In genomic region chr13:5276564-5276963, GRCm38 (mm10) we compare ENCODE assay signal across 32 mouse cellular contexts.
DNase-seq lines count a peak whose midpoint lies in the region; ATAC-seq lines count a peak whose summit lies in the region.
"Had no signal": no experiment of that assay in that cellular context is flagged by ENCODE, and none has a peak within 500 bp of the region (broad histone marks: within the 10 kb centered on the region; RNA-seq: fewer than 3 reads in every experiment).

No protein-coding gene starts in this region.

- H3K9ac ChIP-seq in embryonic facial prominence, embryonic 14.5 days (ENCODE audit: low read depth, low read length) = no peak overlapping the region
- H3K9ac ChIP-seq in kidney, embryonic 14.5 days (ENCODE audit: low read depth, low read length) = no peak overlapping the region
- H3K9ac ChIP-seq: embryonic facial prominence, embryonic 13.5 days; forebrain, embryonic 12.5 days; forebrain, postnatal 0 days; hindbrain, embryonic 14.5 days; kidney, embryonic 15.5 days; limb, embryonic 12.5 days; lung, embryonic 15.5 days; midbrain, embryonic 13.5 days; neural tube, embryonic 13.5 days; stomach, embryonic 15.5 days had no signal

- no peaks in the 10 kb centered on the region for H3K4me1 ChIP-seq in embryonic facial prominence, embryonic 14.5 days (ENCODE audit: control insufficient read depth, insufficient read depth, low read length)
- no peaks in the 10 kb centered on the region for H3K4me1 ChIP-seq in embryonic facial prominence, embryonic 10.5 days
- H3K4me1 ChIP-seq in heart, embryonic 10.5 days = no peaks in the 10 kb centered on the region
- no peaks in the 10 kb centered on the region for H3K4me1 ChIP-seq in kidney, embryonic 14.5 days (ENCODE audit: control insufficient read depth, insufficient read depth, low read length)
- H3K4me1 ChIP-seq: embryonic facial prominence, embryonic 13.5 days; forebrain, embryonic 12.5 days; kidney, embryonic 15.5 days; limb, embryonic 12.5 days; lung, embryonic 15.5 days; megakaryocyte, embryonic 14.5 days; midbrain, embryonic 13.5 days; neural tube, embryonic 13.5 days; stomach, embryonic 15.5 days had no signal

- WGBS in embryonic facial prominence, embryonic 14.5 days = 58% methylated on average over 1 of the region's 1 CpGs
- WGBS in embryonic facial prominence, embryonic 10.5 days = 70% methylated on average over 1 of the region's 1 CpGs
- 81% methylated on average over 1 of the region's 1 CpGs for WGBS in heart, embryonic 10.5 days
- 74% methylated on average over 1 of the region's 1 CpGs for WGBS in kidney, embryonic 14.5 days

- H3K27ac ChIP-seq in embryonic facial prominence, embryonic 14.5 days (replicated peaks; ENCODE audit: low read depth, low read length) = peak overlapping the region; percentile 44; the same call in 1 of the 2 replicates
- no peak overlapping the region for H3K27ac ChIP-seq in embryonic facial prominence, embryonic 10.5 days (replicated peaks)
- no peak overlapping the region for H3K27ac ChIP-seq in heart, embryonic 10.5 days
- no peak overlapping the region for H3K27ac ChIP-seq in kidney, embryonic 14.5 days (ENCODE audit: low read depth, low read length)
- H3K27ac ChIP-seq: embryonic facial prominence, embryonic 13.5 days; forebrain, embryonic 12.5 days; hindbrain, embryonic 14.5 days; kidney, embryonic 15.5 days; limb, embryonic 12.5 days; lung, embryonic 15.5 days; midbrain, embryonic 13.5 days; neural tube, embryonic 13.5 days; stomach, embryonic 15.5 days had no signal

- peak; percentile 81 for DNase-seq in embryonic facial prominence, embryonic 14.5 days (ENCODE audit: low spot score)
- no peak for DNase-seq in embryonic facial prominence, embryonic 10.5 days (ENCODE audit: low spot score)
- DNase-seq in heart, adult 9 months (ENCODE audit: low spot score in 2 of 2) = peak; percentile 19 to 27
- no peak for DNase-seq in heart, embryonic 10.5 days (ENCODE audit: low spot score)
- DNase-seq in kidney, postnatal 14 days = peak; percentile 2
- peak; percentile 53 for DNase-seq in fibroblast of lung, adult 2 months (ENCODE audit: low read depth)
- DNase-seq in ovary, postnatal 36 days (ENCODE audit: low spot score) = no peak
- DNase-seq: adrenal gland, postnatal 14 days; cerebellum, adult 11-12 months; cerebellum, adult 9-11 months; embryo, embryonic 11 days; forebrain, postnatal 0 days; gastrocnemius, postnatal 10 days; kidney, postnatal 4 days; lung, postnatal 4 days; right cerebral cortex, postnatal 14 days had no signal

- H3K36me3 ChIP-seq in embryonic facial prominence, embryonic 14.5 days (ENCODE audit: control insufficient read depth, insufficient read depth, low read length) = no peaks in the 10 kb centered on the region
- H3K36me3 ChIP-seq in embryonic facial prominence, embryonic 10.5 days (replicated peaks) = no peaks in the 10 kb centered on the region
- no peaks in the 10 kb centered on the region for H3K36me3 ChIP-seq in heart, embryonic 10.5 days
- no peaks in the 10 kb centered on the region for H3K36me3 ChIP-seq in kidney, embryonic 14.5 days (ENCODE audit: control insufficient read depth, insufficient read depth, low read length)
- H3K36me3 ChIP-seq: embryonic facial prominence, embryonic 13.5 days; forebrain, embryonic 12.5 days; G1E; kidney, embryonic 15.5 days; limb, embryonic 12.5 days; lung, embryonic 15.5 days; midbrain, embryonic 13.5 days; neural tube, embryonic 13.5 days; stomach, embryonic 15.5 days had no signal

- H3K27me3 ChIP-seq in embryonic facial prominence, embryonic 14.5 days (replicated peaks; ENCODE audit: control insufficient read depth, insufficient read depth, low read length) = no peaks in the 10 kb centered on the region
- no peaks in the 10 kb centered on the region for H3K27me3 ChIP-seq in embryonic facial prominence, embryonic 10.5 days (replicated peaks; ENCODE audit: low read depth, poor library complexity, severe bottlenecking)
- no peaks in the 10 kb centered on the region for H3K27me3 ChIP-seq in heart, embryonic 10.5 days (ENCODE audit: insufficient read depth, poor library complexity, severe bottlenecking)
- H3K27me3 ChIP-seq in kidney, embryonic 14.5 days (ENCODE audit: control insufficient read depth, insufficient read depth, low read length) = no peaks in the 10 kb centered on the region
- H3K27me3 ChIP-seq: embryonic facial prominence, embryonic 13.5 days; forebrain, embryonic 12.5 days; kidney, embryonic 15.5 days; limb, embryonic 12.5 days; lung, embryonic 15.5 days; megakaryocyte, embryonic 14.5 days; midbrain, embryonic 13.5 days; neural tube, embryonic 13.5 days; Patski; stomach, embryonic 15.5 days had no signal

- no peak for ATAC-seq in embryonic facial prominence, embryonic 14.5 days (ENCODE audit: low read depth)
- no peak for ATAC-seq in kidney, embryonic 14.5 days (ENCODE audit: low FRiP score, low TSS enrichment)
- ATAC-seq: forebrain, postnatal 0 days; intestine, postnatal 0 days; midbrain, embryonic 13.5 days; Patski had no signal

- H3K4me3 ChIP-seq in embryonic facial prominence, embryonic 14.5 days (ENCODE audit: low read depth, low read length) = no peak overlapping the region
- no peak overlapping the region for H3K4me3 ChIP-seq in embryonic facial prominence, embryonic 10.5 days
- H3K4me3 ChIP-seq in heart, embryonic 10.5 days = no peak overlapping the region
- no peak overlapping the region for H3K4me3 ChIP-seq in kidney, embryonic 14.5 days (ENCODE audit: low read length)
- H3K4me3 ChIP-seq: embryonic facial prominence, embryonic 13.5 days; erythroblast, embryonic 14.5 days; forebrain, embryonic 12.5 days; kidney, embryonic 15.5 days; limb, embryonic 12.5 days; lung, embryonic 15.5 days; megakaryocyte, embryonic 14.5 days; midbrain, embryonic 13.5 days; neural tube, embryonic 13.5 days; stomach, embryonic 15.5 days had no signal

- H3K9me3 ChIP-seq in embryonic facial prominence, embryonic 14.5 days (ENCODE audit: control insufficient read depth, low read length) = no peaks in the 10 kb centered on the region
- no peaks in the 10 kb centered on the region for H3K9me3 ChIP-seq in embryonic facial prominence, embryonic 10.5 days
- no peaks in the 10 kb centered on the region for H3K9me3 ChIP-seq in heart, embryonic 10.5 days
- H3K9me3 ChIP-seq in kidney, embryonic 14.5 days (ENCODE audit: control insufficient read depth, low read length) = no peaks in the 10 kb centered on the region
- H3K9me3 ChIP-seq: embryonic facial prominence, embryonic 13.5 days; forebrain, embryonic 12.5 days; G1E; kidney, embryonic 15.5 days; limb, embryonic 12.5 days; lung, embryonic 15.5 days; megakaryocyte, embryonic 14.5 days; midbrain, embryonic 13.5 days; neural tube, embryonic 13.5 days; stomach, embryonic 15.5 days had no signal

- no peak overlapping the region for H3K4me2 ChIP-seq in embryonic facial prominence, embryonic 14.5 days (ENCODE audit: low read depth, low read length)
- no peak overlapping the region for H3K4me2 ChIP-seq in kidney, embryonic 14.5 days (replicated peaks; ENCODE audit: low read depth, low read length)
- H3K4me2 ChIP-seq: embryonic facial prominence, embryonic 13.5 days; forebrain, embryonic 12.5 days; hindbrain, embryonic 14.5 days; kidney, embryonic 15.5 days; limb, embryonic 12.5 days; liver, embryonic 11.5 days; lung, embryonic 15.5 days; midbrain, embryonic 13.5 days; neural tube, embryonic 13.5 days; stomach, embryonic 15.5 days had no signal

Comparison
In these comparisons a context has a peak if more than half of its experiments do, and no peak if none do; other contexts are left out.
1. DNase-seq: peak in embryonic facial prominence, embryonic 14.5 days (single experiment), heart, adult 9 months (2 of 2), kidney, postnatal 14 days (single experiment) and fibroblast of lung, adult 2 months (single experiment); none in embryonic facial prominence, embryonic 10.5 days (single experiment), heart, embryonic 10.5 days (single experiment) and ovary, postnatal 36 days (single experiment).